Mouse (Mus musculus) embryonic facial prominence, embryonic 11.5 days (tissue): ENCODE data around the gene Henmt1. TPM values are rescaled to one million over a fixed set of nuclear protein-coding genes. Genes with fewer than 3 reads are reported as not detected.

Source experiments
- ATAC-seq: fragments of 200-750 bp; cut with Nextera tagmentation; replicated peaks from 2 replicates; pipeline ENCODE4 v1.8.0; 2017; ENCODE audit warnings: low read depth; ENCODE audit not compliant: insufficient number of reproducible peaks, low FRiP score, low TSS enrichment
- DNase-seq: peaks from one replicate; pipeline ENCODE4 v3.0.0-alpha.2; 2015; ENCODE audit warnings: low spot score
- H3K27ac ChIP-seq: fragments of 300-500 bp; sonication (generic); replicated peaks from 2 replicates; pipeline ENCODE4 v1.5.1; 2014; ENCODE audit warnings: mild to moderate bottlenecking, low read depth, low read length, control low read depth
- H3K27me3 ChIP-seq: fragments of 300-500 bp; sonication (generic); 2 replicates; pipeline ENCODE4 v1.6.1; 2014; ENCODE audit warnings: mild to moderate bottlenecking, low read length, moderate library complexity, mixed read lengths; ENCODE audit not compliant: control insufficient read depth, insufficient read depth
- H3K36me3 ChIP-seq: fragments of 300-500 bp; sonication (generic); replicated peaks from 2 replicates; pipeline ENCODE4 v1.6.1; 2014; ENCODE audit warnings: low read depth, mild to moderate bottlenecking, low read length, moderate library complexity, mixed read lengths; ENCODE audit not compliant: control insufficient read depth, insufficient read depth
- H3K4me1 ChIP-seq: fragments of 300-500 bp; sonication (generic); 2 replicates; pipeline ENCODE4 v1.6.1; 2014; ENCODE audit warnings: low read length, mixed read lengths; ENCODE audit not compliant: control insufficient read depth, insufficient read depth
- H3K4me2 ChIP-seq: fragments of 300-500 bp; sonication (generic); 2 replicates; pipeline ENCODE4 v1.6.1; 2014; ENCODE audit warnings: low read depth, mild to moderate bottlenecking, control low read depth, low read length, moderate library complexity
- H3K4me3 ChIP-seq: fragments of 300-500 bp; sonication (generic); 2 replicates; pipeline ENCODE4 v1.5.1; 2014; ENCODE audit warnings: low read depth, low read length, control low read depth
- H3K9ac ChIP-seq: fragments of 300-500 bp; sonication (generic); replicated peaks from 2 replicates; pipeline ENCODE4 v1.6.1; 2014; ENCODE audit warnings: mild to moderate bottlenecking, control low read depth, low read length
- H3K9me3 ChIP-seq: fragments of 300-500 bp; sonication (generic); replicated peaks from 2 replicates; pipeline ENCODE4 v1.6.1; 2016; ENCODE audit warnings: mild to moderate bottlenecking, low read length, inconsistent platforms, mixed read lengths; ENCODE audit not compliant: control insufficient read depth
- WGBS: fragments of 180-500 bp; shearing (Covaris S2); extraction: QIAGEN DNeasy Blood & Tissue Kit; methylation state at CpG from one replicate; pipeline ENCODE4 v1.1.7; 2014; 5-methylcytosine and 5-hydroxymethylcytosine counted together
- polyA plus RNA-seq: library from polyadenylated mRNA; unstranded; fragments of >200 nt; fragmentation: Nextera tagmentation; extraction: Ambion mirVana; gene quantifications from 2 replicates; pipeline ENCODE4 v1.2.1, GENCODE M21; 2014

Gene Henmt1
- 0.63 and 1.1 TPM in 2 replicates for polyA plus RNA-seq

DNA sequence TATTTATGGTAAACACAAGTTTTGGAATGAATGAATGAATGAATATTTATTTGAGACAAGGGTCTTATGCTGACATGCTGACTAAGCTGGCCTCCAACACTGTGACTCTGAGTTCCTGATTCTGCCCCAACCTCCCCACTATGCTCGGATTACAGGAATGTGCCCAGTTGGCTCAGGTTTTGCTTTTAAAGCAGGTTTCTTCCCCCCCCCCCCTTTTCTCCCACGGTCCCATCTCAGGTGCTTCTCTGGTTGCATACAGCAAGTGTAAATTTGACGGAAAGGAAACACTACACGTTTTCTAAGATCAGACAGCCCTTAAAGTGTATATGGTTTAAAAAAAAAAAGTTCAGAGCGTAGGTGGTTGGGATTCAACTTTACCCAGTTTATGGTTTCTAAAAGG is at the start of gene Henmt1:
Henmt1 (plus strand) TSS at position 301 of the 400 bp plus-strand sequence.
- Histone ChIP-seq H3K27me3 (no peaks in the 10 kb centered on the region), H3K4me1 (no peaks in the 10 kb centered on the region), H3K9ac (no peak within 1 kb of the TSS), H3K9me3 (no peaks in the 10 kb centered on the region), H3K4me2 (peak within 1 kb of the TSS; percentile 51), H3K36me3 (no peaks in the 10 kb centered on the region), H3K4me3 (peak within 1 kb of the TSS; percentile 19; the same call in 1 of the 2 replicates), H3K27ac (no peak within 1 kb of the TSS)
- 81% methylated on average over 5 of the region's 5 CpGs for WGBS
- DNase-seq (no peak), ATAC-seq (no peak)

DNA sequence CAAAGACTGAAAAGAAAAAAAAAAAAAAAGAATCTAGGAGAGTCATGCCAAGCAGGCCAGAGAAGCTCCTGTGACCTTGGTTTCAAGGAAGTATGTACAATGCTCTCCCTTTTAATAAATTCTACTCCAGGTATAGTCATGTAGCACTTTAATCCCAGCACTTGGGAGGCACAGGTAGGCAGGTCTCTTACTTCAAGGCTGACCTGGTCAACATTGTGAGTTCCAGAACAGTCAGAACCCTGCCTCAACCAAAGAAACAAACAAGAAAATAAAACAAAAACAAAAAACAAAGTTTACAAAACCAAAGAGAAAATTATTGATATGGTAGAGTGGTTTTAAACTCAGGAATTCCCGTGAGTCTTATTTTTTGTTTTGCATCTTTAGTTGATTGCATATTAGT is 49.8 kb upstream of the Henmt1 start, which contains the start of gene Fndc7:
Fndc7 (minus strand) TSS at position 101 of the 400 bp plus-strand sequence.
- H3K36me3 ChIP-seq = no peaks in the 10 kb centered on the region
- H3K27me3 ChIP-seq = no peaks in the 10 kb centered on the region
- no peak for ATAC-seq
- no peak within 1 kb of the TSS for H3K27ac ChIP-seq
- H3K4me2 ChIP-seq = no peak within 1 kb of the TSS
- 90% methylated on average over 1 of the region's 1 CpGs for WGBS
- no peaks in the 10 kb centered on the region for H3K9me3 ChIP-seq
- no peak within 1 kb of the TSS for H3K9ac ChIP-seq
- no peak for DNase-seq
- no peaks in the 10 kb centered on the region for H3K4me1 ChIP-seq
- H3K4me3 ChIP-seq = no peak within 1 kb of the TSS

DNA sequence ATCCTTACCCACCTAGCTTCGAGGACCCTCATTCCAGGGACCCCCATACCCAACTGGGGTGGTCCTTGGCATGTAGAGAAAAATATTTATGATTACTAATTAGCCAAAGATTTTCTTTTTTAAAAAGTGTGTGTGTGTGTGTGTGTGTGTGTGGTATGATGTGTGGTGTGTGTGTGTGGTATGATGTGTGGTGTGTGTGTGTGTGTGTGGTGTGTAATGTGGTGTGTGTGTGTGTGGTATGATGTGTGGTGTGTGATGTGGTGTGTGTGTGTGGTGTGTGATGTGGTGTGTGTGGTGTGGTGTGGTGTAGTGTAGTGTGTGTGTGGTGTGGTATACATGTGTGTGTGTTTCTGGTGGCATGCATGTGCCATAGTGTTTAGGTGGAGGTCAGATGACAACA is 47.6 kb upstream of the Henmt1 start:
- H3K9ac ChIP-seq = no peak overlapping the region
- H3K4me2 ChIP-seq = no peak overlapping the region
- no peaks in the 10 kb centered on the region for H3K36me3 ChIP-seq
- 0 out of 2 replicates have a peak, but pooled peaks have one; percentile 48 for ATAC-seq
- DNase-seq = no peak
- no peaks in the 10 kb centered on the region for H3K27me3 ChIP-seq
- H3K4me1 ChIP-seq = no peaks in the 10 kb centered on the region
- H3K4me3 ChIP-seq = no peak overlapping the region
- 77% methylated on average over 1 of the region's 1 CpGs for WGBS
- H3K27ac ChIP-seq = no peak overlapping the region
- H3K9me3 ChIP-seq = no peaks in the 10 kb centered on the region

DNA sequence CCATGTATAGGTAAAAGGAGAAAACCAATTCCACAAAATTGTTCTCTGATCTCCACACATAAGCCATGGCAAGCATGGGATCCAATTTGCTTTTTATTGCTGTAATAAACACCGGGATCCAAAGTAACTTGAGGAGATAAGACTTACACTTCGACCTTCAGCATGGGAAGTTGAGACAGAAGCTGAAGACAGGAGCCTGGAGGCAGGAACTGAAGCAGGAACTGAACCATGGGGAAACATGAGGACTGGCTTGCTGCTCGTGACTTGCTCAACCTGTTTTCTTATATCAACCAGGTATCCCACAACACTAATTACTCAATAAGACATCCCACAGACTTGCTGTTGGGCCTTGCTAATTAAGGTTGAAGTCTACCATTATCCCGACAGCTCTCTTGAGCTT is 46.8 kb upstream of the Henmt1 start:
- no peak for DNase-seq
- no peak for ATAC-seq

DNA sequence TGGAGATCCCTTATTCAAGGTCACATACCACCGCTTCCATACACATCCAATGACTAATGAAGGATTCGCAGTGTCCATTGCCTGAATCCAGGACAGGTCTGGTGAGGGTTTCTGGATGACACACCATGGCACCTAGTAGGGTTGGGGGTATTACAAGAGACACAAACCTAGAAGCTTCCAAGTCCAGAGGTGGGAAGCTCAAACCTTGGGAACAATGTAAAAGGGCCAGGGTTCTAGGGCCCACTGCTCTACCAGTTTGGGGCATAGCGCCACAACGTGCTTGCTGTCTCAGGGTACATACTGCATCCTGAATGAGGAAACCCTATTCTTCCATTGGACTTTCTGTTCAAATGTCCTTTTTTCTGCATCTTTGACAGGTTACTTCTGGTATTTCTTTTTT is 41.0 kb upstream of the Henmt1 start:
- no peak overlapping the region for H3K4me3 ChIP-seq
- H3K4me2 ChIP-seq = no peak overlapping the region
- ATAC-seq (no peak), DNase-seq (no peak)
- no peaks in the 10 kb centered on the region for H3K4me1 ChIP-seq
- no peak overlapping the region for H3K27ac ChIP-seq
- 90% methylated on average over 4 of the region's 4 CpGs for WGBS
- no peaks in the 10 kb centered on the region for H3K9me3 ChIP-seq
- no peaks in the 10 kb centered on the region for H3K27me3 ChIP-seq
- no peak overlapping the region for H3K9ac ChIP-seq
- H3K36me3 ChIP-seq = no peaks in the 10 kb centered on the region; the same call in 1 of the 2 replicates

More for the DNA sequence above, 46.8 kb upstream of the Henmt1 start:
- Histone ChIP-seq H3K4me2 (no peak overlapping the region), H3K4me1 (no peaks in the 10 kb centered on the region), H3K27ac (no peak overlapping the region), H3K27me3 (no peaks in the 10 kb centered on the region), H3K36me3 (no peaks in the 10 kb centered on the region), H3K9me3 (no peaks in the 10 kb centered on the region), H3K4me3 (no peak overlapping the region), H3K9ac (no peak overlapping the region)
- WGBS = 76% methylated on average over 4 of the region's 4 CpGs

DNA sequence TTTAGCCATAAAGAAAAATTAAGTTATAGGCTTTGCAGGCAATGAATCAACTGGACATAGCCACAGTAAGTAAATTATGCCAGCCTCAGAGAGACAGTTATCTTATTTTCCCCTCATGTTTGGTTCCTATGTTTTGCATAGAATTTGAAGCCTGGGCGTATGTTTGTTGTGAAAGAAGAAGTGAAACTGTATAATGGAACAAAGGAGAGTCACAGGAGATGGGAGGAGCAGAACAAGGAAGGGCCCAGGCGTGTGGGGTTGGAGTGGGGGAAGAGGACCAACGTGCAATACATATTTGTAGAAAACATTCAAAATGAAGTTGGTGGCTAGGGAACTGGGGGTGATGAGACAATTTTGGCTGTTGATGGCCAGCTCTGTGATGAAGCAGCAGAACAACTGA is 39.5 kb upstream of the Henmt1 start:
- no peak overlapping the region for H3K27ac ChIP-seq
- no peak overlapping the region for H3K4me3 ChIP-seq
- H3K9me3 ChIP-seq = no peaks in the 10 kb centered on the region
- no peak overlapping the region for H3K4me2 ChIP-seq
- 84% methylated on average over 3 of the region's 3 CpGs for WGBS
- H3K4me1 ChIP-seq = no peaks in the 10 kb centered on the region
- no peaks in the 10 kb centered on the region; the same call in 1 of the 2 replicates for H3K36me3 ChIP-seq
- H3K9ac ChIP-seq = no peak overlapping the region
- ATAC-seq (no peak), DNase-seq (no peak)
- H3K27me3 ChIP-seq = no peaks in the 10 kb centered on the region

DNA sequence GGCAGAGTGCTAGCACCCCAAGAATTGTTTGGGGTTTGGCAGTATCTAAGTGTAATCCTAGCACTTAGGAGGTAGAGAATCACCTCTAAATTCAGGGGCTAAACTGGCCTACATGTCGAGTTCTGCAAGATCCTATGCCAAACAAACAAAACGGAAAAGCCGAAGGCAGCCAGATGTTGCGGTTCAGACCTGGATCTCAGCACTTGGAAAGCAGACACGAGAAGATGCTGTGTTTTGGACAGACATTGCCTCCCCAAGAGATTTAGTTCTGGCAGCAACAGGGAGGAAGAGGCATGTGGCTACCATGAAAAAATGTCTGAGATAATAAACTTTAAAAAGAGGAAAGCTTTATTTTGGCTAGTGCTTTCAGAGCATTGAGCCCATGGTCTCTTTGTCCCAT is 39.0 kb upstream of the Henmt1 start:
- Histone ChIP-seq H3K27ac (no peak overlapping the region), H3K27me3 (no peaks in the 10 kb centered on the region), H3K9ac (no peak overlapping the region), H3K36me3 (no peaks in the 10 kb centered on the region; the same call in 1 of the 2 replicates), H3K4me1 (no peaks in the 10 kb centered on the region), H3K9me3 (no peaks in the 10 kb centered on the region), H3K4me3 (no peak overlapping the region), H3K4me2 (no peak overlapping the region)
- WGBS = 81% methylated on average over 5 of the region's 5 CpGs
- no peak for ATAC-seq
- DNase-seq = no peak

DNA sequence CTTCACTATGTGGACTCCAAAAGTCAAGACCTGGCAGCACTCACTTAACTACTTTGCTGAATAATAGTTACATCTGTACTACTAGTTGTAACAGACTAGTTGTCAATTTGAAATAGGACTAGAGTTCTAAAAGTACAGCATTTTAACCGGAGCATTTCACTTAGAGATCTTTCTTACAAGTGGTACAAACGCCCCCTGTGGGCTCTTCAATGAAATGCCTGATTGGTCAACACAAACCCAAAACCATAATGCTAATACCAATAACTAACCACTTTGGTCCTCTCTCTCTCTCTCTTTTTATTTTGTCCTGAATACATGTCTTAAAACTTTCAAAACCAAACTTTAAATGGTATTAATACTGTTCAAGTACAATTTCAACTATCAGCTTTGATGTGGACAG is 37.6 kb upstream of the Henmt1 start:
- H3K27me3 ChIP-seq = no peaks in the 10 kb centered on the region
- 59% methylated on average over 2 of the region's 2 CpGs for WGBS
- no peak overlapping the region for H3K4me3 ChIP-seq
- no peak for ATAC-seq
- H3K9me3 ChIP-seq = no peaks in the 10 kb centered on the region
- H3K36me3 ChIP-seq = no peaks in the 10 kb centered on the region; the same call in 1 of the 2 replicates
- no peak overlapping the region for H3K9ac ChIP-seq
- no peaks in the 10 kb centered on the region for H3K4me1 ChIP-seq
- no peak overlapping the region for H3K27ac ChIP-seq
- no peak for DNase-seq
- no peak overlapping the region for H3K4me2 ChIP-seq
